Mouse (Mus musculus) thymus, postnatal 36 days (tissue): Measurements from ENCODE around the gene Spink4.

Experiments
- DNase-seq, 2 experiments: peaks; one replicate each; pipeline ENCODE4 v3.0.0; 2022; ENCODE audit warnings: mixed read lengths in 2 of 2

Gene Spink4

DNA sequence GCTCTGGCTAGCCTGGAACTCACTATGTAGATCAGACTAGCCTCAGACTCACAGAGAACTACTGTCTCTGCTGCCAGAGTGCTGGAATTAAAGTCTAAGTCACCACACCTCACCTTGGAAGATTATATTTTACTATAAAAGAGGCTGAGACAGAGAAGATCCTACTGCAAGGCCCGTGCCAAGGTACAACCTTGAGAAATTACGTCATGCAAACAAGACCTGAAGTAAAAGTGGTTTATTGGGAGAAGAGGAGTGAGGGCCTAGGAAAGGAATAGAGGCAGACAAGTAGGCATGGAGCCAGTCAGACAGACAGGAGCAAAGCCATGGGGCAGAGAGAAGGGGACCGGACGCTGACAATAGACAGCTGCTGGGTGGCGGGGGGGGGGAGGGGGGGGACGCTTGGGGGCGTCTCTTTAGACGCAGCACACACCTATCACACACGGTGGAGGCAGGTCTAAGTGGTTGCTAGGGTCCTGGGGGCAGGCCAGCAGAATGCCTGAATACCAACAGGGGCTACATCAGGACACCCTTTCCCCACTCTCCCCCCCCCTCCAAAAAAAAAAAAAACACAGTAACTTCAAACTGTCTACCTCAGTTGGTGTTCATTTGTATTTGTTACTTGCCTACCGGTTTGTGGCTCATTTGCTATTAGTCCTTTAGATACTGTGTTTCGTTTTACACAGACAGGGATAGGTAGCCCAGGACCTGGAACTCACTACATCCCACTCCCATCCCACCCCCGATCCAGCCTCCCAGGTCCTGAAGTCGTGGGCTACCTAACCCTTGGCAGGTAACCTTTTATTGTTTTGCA lies 50.1 kb downstream of the Spink4 start:
- no peak for DNase-seq

GRCm38 (mm10) chr4:40970592-40970841 lies 50.7 kb downstream of the Spink4 start:
- no peak for DNase-seq

DNA sequence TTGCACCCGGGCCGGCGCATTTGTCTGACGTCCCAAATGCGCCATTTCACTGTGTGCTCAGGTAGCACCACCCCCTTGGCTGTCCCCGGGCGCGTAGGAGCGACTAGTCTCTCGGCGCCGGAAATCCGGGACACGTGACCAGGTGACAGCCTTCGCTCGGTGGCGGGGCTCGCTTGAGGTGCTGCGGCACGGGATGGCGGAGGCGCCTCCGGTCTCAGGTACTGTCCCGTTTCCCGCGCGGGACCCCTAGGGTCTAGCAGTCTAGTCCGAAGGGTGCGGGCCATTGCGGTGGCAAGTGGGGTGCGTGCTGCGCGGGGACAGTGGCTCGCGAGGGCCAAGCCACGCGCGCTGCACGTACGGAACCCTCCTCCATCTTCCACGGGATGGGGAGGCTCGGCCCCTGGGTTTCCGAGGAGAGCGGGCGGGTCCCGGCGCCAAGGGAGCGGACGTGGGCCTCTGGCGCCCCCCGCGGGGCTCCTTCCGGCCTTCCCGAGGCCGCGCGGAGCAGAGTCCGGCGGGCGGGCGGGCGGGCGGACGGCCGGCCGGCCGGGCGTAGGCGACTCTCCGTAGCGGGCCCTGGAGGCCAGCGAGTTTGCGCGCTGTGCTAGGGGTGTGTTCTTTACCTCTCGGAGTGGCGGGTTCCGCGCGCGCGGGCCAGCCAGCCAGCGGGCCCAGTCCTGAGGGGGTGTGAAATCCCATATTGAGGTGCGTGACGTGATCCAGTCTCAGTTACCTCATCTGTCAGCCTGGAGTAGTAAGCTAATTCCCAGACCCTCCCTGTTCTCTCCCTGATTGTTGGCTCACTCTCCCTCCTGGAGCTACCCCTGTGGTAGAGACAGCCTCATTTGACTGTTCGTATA lies 51.2 kb downstream of the Spink4 start, which contains the start of gene Nfx1:
Nfx1 (plus strand) TSS at position 65 of the 860 bp plus-strand sequence.
- peak; percentile 92 to 95 for DNase-seq

DNA sequence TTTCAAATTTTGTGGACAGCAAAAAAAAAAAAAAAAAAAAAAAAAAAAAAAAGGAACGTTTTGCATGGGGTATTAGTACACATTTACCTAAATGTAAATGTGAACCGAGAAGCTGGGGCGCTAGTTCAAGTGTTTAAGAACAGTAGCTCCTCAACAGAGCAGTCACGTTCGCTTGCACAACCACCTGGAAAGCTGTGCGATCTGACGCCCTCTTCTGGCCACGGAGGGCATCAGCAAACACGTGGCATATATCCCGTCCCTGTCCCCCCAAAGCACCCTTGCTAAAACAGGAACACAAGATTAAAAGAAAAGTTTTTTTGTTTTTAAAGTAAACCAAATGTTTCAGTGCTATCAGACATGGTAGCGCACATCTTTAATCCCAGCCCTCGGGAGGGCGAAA lies 51.9 kb downstream of the Spink4 start:
- DNase-seq: peak; percentile 28 to 42

GRCm38 (mm10) chr4:40974011-40974410 lies 54.2 kb downstream of the Spink4 start:
- no peak for DNase-seq

DNA sequence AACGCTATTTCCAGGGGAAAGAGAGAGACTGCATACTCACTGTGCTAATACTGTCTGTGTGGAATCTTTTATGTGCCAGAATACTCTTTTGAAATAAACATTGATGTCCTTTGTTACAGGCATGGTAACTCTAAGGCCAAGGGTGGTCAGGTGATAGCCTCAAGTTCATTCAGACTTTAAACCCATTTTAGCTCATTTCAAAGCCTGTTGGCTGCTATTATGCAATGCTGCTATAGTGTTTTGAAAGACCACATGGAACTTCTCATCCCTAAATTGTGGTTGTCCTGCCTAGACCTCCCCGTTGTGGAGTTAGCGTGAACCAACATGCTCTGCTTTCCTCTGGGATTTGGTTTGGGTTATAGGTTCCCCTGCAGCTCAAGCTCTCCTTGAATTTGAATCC lies 55.8 kb downstream of the Spink4 start:
- DNase-seq: no peak

GRCm38 (mm10) chr4:40976651-40977050 lies 56.8 kb downstream of the Spink4 start:
- DNase-seq: no peak

GRCm38 (mm10) chr4:40979430-40979829 lies 59.6 kb downstream of the Spink4 start:
- DNase-seq: no peak
